Mouse (Mus musculus): ENCODE measurements around the gene Gpr156.

The Gpr156 gene

DNA sequence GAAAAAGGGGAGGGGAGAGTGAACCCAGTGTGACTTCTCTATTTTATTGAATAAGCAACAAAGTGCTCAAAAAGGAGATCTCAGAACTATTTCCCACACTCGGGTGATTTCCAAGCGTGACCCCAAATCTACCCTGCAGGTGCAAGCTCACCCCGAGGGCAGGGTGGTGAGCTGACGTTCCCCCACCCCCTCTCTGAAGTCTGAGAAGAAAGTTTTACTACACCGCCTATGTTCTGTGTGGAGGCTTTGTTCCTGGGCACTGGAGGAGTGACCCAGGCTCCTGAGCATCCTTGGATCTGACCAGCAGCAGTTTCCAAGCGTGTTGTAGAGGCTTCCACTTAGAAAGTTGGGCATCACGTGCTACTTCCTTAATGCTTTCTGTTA is 514 bp downstream of the Gpr156 start:
- in situ Hi-C loops (cut with MseI, MboI), result no loop called here

- in situ Hi-C loops (cut with MseI, MboI), result no loop called here
These were observed 2.7 kb downstream of the Gpr156 start for GRCm38 (mm10) chr16:37919000-37919399.

- in situ Hi-C loops (cut with MseI, MboI), result no loop called here
These were observed 4.6 kb downstream of the Gpr156 start for GRCm38 (mm10) chr16:37920842-37921409.

DNA sequence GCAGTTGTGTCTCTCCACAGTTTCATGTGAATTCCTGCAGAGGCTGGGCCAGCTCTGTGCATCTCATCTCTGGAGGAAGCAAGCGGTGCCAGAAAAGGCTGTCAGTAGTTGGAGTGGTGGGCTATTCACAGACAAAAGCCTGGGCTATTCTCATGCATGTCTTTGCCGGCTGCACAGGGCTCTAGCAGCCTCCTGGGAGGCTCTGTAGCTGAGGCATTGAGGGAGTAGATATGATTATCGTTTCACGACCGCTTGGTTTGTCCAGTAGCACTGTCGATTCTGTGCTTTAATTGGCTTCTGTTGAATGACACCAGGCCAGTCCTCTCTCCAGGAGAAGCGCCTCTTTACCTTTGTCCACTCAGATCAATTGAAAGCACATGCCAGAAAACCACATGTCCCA is 9.8 kb downstream of the Gpr156 start:
- in situ Hi-C loops (cut with MseI, MboI), result no loop called here

- in situ Hi-C loops (cut with MseI, MboI), result no loop called here
These were observed 10.8 kb downstream of the Gpr156 start for GRCm38 (mm10) chr16:37927117-37927516.

- in situ Hi-C loops (cut with MseI, MboI), result no loop called here
These were observed 12.7 kb downstream of the Gpr156 start for GRCm38 (mm10) chr16:37929006-37929405.

DNA sequence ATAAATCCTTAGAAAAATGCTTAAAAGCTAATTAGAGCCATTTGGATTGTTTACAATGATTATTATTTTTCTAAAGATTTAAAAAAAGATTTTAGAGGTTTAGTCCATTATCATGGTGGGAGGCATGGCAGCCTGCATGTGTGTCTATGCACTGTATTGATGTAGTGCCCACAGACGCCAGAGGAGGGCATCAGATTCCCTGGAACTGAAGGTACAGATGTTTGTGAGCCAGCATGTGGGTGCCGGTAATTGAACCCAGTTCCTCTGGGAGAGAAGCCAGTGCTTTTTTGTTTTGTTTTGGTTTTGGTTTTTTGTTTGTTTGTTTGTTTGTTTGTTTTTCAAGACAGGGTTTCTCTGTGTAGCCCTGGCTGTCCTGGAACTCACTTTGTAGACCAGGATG is 13.3 kb downstream of the Gpr156 start:
- in situ Hi-C loops (cut with MseI, MboI), result no loop called here

- in situ Hi-C loops (cut with MseI, MboI), result no loop called here
These were observed 18.6 kb downstream of the Gpr156 start for GRCm38 (mm10) chr16:37934932-37935331.

DNA sequence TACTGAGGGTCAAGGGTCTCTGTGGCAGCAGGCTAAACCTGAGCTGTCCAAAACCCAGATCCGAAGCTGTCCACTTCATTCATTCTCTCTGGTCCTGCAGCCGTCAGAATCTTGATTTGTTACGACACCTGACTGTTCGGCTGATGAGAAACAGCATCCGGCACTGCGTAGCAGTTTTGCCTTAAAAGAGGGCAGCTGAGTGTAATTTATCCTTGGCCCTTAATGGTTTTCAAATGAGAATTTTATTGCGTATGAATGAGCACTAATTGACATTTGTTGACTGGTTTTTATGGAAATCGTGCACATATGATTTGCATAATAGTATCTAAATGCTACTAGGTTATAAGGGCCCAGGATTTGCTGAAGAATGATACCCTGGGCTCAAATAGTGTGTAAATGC is 21.0 kb downstream of the Gpr156 start:
- in situ Hi-C loops (cut with MseI, MboI), result no loop called here

- in situ Hi-C loops (cut with MseI, MboI), result no loop called here
These were observed 22.1 kb downstream of the Gpr156 start for GRCm38 (mm10) chr16:37938125-37939081.

GRCm38 (mm10) chr16:37939082-37939863 is 23.0 kb downstream of the Gpr156 start:
- in situ Hi-C loops (cut with MseI, MboI), result no loop called here

GRCm38 (mm10) chr16:37940291-37940690 is 24.0 kb downstream of the Gpr156 start:
- in situ Hi-C loops (cut with MseI, MboI), result no loop called here

- in situ Hi-C loops (cut with MseI, MboI), result no loop called here
These were observed 27.4 kb downstream of the Gpr156 start for GRCm38 (mm10) chr16:37943701-37944100.

GRCm38 (mm10) chr16:37945031-37945796 is 28.9 kb downstream of the Gpr156 start:
- in situ Hi-C loops (cut with MseI, MboI), result no loop called here

- in situ Hi-C loops (cut with MseI, MboI), result no loop called here
These were observed 30.9 kb downstream of the Gpr156 start for GRCm38 (mm10) chr16:37947160-37947559.

DNA sequence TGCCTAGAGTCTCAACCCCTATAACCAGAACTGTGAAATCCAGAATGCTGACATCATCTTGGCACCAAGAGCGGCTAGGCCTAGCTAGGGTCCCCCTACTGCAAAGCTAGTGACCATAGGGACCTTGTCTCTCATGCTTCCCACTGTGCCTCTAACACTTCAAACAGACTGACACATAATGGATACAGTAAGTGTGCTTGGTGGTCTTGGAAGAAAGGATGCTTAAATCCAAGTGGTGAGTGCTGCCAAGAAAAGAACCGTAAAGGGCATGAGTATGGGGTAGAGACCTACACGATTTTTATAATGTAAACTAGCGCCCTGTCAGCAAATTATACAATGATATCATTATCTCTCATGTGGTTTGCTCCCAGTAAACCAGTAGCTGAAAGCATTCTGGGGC is 32.1 kb downstream of the Gpr156 start:
- in situ Hi-C loops (cut with MseI, MboI), result no loop called here

DNA sequence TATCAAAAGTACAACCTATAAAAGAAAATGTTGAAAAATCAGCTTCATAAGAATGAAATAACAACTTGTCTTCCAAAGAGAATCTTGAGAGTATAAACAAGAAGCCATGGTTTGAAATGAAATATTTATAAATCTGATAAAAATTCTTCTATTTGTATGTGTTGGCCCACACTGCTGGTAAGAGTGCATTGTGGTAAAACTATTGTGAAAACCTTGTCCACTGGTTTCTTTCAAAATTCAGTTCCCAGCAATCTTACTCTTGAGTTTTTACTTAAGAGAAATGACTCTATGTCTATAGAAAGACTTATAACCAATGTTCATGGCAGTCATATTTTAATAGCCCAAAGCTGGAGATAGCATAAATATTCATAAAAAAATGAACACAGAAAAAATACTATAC is 34.9 kb downstream of the Gpr156 start:
- in situ Hi-C loops (cut with MseI, MboI), result no loop called here

- in situ Hi-C loops (cut with MseI, MboI), result no loop called here
These were observed 36.9 kb downstream of the Gpr156 start for GRCm38 (mm10) chr16:37953186-37953585.

GRCm38 (mm10) chr16:37953991-37954942 is 38.0 kb downstream of the Gpr156 start:
- in situ Hi-C loops (cut with MseI, MboI), result no loop called here

DNA sequence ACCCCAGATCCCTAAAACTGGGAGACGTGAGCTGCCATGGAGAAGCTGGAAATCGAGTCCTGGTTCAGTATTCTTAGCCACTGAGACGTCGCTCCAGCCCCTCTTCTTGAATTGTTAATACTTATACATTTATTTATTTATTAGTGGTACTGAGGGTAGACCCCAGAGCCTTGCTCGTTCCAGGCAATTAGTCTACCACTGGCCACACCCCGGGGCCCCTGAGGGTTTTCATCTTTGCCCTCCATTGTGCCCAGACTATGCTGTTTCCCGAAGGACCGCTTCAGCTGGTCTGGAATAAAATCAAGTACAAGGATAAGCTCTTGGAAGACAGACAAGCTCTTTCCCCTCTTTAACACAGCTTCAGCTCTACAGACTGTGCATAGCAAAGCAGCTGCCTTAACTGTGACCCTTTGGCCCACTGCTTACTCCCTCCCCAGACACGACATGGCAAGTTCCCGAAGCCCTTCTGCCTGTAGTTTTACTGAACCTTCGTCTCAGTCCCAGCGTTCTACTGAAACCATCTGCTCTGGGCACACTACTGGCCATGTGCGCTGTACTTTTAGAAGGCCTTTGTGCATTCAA is 39.1 kb downstream of the Gpr156 start:
- in situ Hi-C loops (cut with MseI, MboI), result no loop called here

Measured in mouse trophoblast stem cell (cell line).